Mouse (Mus musculus) embryo, embryonic 9.5 days (tissue): Measurements from ENCODE around the gene Cebpg.

ENCODE experiments used
- DNase-seq: peaks from one replicate; pipeline ENCODE4 v3.0.0-alpha.2; 2017; ENCODE audit errors: extremely low spot score

Gene Cebpg

DNA sequence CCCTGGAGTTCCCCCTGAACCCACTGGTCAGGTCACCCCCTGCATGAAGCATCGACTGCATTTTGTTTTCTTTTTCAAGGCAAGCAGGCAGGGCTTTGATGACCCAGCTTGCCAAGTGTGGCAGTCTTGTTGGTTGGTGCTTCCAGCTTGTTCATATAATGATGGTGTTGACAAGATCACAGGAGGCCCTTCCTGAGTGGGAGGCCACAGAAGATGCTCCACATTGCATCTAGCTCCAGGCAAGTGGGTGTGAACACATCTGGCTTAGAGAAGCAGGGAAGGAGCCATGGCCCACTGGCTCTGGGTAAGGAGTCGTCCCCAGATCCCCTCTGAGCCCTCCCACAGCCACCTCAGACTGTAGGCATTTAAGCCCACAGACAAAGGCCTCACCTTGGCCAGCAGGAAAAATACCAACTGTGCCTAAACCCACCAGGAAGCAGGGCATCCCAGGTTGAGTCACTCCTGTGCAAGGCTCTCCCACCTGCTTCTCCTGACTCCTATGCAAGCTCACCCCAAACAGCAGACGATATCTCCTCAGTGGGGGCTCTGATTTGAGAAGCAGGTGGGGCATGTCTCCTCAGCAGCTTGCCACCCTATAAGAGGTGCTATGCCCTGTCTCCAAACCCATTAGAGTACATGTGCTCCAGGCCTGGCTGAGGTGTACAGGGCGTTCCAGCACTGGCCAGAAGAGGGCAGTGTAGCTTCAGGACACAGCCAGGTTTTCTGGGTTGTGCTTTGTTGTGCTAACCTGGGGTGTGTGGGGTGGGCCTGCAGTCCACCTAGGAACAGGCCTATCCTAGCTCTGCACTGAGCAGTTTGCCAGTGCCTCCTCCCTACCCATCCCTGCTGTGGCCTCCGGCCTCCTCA, 30.7 kb downstream of the Cebpg start:
- DNase-seq, result peak; percentile 71

GRCm38 (mm10) chr7:35024426-35024825, 31.9 kb downstream of the Cebpg start:
- no peak for DNase-seq

GRCm38 (mm10) chr7:35023251-35023650, 33.1 kb downstream of the Cebpg start:
- DNase-seq, result no peak

GRCm38 (mm10) chr7:35021365-35021764, 35.0 kb downstream of the Cebpg start:
- no peak for DNase-seq

DNA sequence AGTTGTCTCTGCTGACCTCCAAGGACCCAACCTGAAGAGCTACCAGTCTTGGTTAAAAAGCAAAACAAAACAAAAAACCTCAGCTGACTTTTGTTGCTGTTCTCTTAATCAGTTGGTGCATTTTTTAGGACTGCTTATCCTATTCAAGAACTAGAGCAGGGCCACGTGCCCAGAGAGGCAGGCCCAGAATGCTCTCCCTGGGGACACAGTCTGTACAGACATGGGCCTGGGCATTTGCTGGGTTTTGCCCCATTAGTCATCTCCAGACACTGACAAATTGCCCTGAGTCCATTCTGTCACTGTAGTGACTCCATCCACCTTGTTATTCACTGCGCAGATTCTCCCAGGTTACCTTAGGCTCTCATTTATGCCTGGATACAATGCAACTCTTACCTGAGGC, 41.1 kb downstream of the Cebpg start:
- DNase-seq, result no peak

DNA sequence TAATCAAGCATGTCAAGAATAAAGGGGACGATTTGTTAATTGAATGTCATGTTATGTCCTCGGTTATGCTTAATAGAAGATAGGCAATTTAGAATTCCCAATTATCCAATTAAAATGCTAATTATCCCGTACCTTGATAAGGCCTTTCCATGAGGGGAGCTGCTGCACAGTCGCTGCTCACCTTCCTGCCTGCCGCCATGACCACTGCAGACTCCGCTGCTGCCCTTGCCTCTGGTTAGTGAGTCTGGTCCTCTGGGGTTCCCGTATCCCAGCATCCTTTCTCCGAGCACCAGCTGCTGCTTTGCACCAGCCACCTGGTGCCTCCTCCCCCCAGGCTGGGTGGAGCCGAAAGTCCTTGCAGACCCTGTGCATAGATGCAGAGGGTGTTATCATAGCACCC, 43.1 kb downstream of the Cebpg start:
- DNase-seq, result no peak

- DNase-seq, result no peak
Measured at GRCm38 (mm10) chr7:35006661-35007060, 49.7 kb downstream of the Cebpg start.

DNA sequence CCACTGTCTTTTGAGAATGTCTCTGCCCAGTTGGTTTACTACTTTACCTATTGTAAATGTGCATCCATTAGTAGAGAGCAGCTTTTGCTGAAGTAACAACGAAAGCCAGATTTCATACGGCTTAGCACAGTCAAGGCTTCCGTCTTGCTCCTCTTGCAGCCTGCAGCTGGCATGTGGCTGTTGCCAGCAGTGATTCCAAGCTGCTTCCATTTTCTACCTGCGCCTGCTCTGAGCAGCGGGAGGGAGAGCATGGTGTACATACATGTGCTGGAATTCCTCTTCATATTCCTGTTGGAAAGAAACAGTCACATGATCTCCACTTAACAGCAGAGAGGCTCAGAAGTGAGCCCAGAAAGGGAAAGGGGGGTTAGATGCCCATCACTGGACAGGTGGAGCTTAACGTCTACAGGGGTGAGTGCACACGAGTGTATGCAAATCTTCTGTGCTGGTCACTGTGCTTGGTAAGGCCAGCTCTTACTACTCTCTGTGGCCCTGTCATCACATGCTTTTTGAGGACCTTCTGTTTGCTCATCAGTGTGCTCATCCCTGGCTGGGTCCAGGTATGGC, 53.1 kb downstream of the Cebpg start:
- DNase-seq, result no peak

- peak; percentile 47 for DNase-seq
Measured at GRCm38 (mm10) chr7:35000839-35001238, 55.5 kb downstream of the Cebpg start.
